ENCODE assay signal across 31 mouse cellular contexts in genomic region chr3:108754541-108754940, GRCm38 (mm10). TPM values are rescaled to one million over a fixed set of nuclear protein-coding genes. Genes with fewer than 3 reads are reported as not detected.
DNase-seq lines count a peak whose midpoint lies in the region; ATAC-seq and TF ChIP-seq lines count a peak whose summit lies in the region.
"Had no signal": no experiment of that assay in that cellular context is flagged by ENCODE, and none has a peak within 500 bp of the region (broad histone marks: within the 10 kb centered on the region; RNA-seq: fewer than 3 reads in every experiment).

No protein-coding gene starts in this region.

- ATAC-seq in liver, postnatal 0 days: no peak
- ATAC-seq in erythroblast, adult 5-6 weeks (replicated peaks; ENCODE audit: low FRiP score, poor library complexity, severe bottlenecking): peak; percentile 40; the same call in 1 of the 2 replicates
- peak; percentile 67 for ATAC-seq in erythroid progenitor cell, adult 5-6 weeks (replicated peaks; ENCODE audit: low FRiP score, poor library complexity, severe bottlenecking)
- ATAC-seq in liver, embryonic 15.5 days (ENCODE audit: insufficient read depth): peak; percentile 53; the same call in 1 of the 2 replicates
- ATAC-seq: forebrain, embryonic 14.5 days; forebrain, postnatal 0 days; hindbrain, postnatal 0 days had no signal

- H3K9me3 ChIP-seq in liver, postnatal 0 days (ENCODE audit: low read length): no peaks in the 10 kb centered on the region
- no peaks in the 10 kb centered on the region for H3K9me3 ChIP-seq in liver, embryonic 15.5 days (replicated peaks)
- H3K9me3 ChIP-seq: embryonic facial prominence, embryonic 12.5 days; embryonic facial prominence, embryonic 15.5 days; heart, embryonic 12.5 days; heart, embryonic 15.5 days had no signal

- WGBS in liver, postnatal 0 days (ENCODE audit: insufficient replicate concordance): 64% methylated on average over 1 of the region's 1 CpGs
- 33% methylated on average over 1 of the region's 1 CpGs for WGBS in liver, embryonic 15.5 days (ENCODE audit: insufficient replicate concordance)

- H3K4me2 ChIP-seq in liver, postnatal 0 days (ENCODE audit: low read depth, low read length): no peak overlapping the region
- H3K4me2 ChIP-seq in liver, embryonic 15.5 days: peak overlapping the region; percentile 52
- H3K4me2 ChIP-seq: embryonic facial prominence, embryonic 12.5 days; embryonic facial prominence, embryonic 15.5 days; heart, embryonic 12.5 days; heart, embryonic 15.5 days; hindbrain, embryonic 14.5 days had no signal

- H3K4me1 ChIP-seq in liver, postnatal 0 days (ENCODE audit: insufficient read depth): peaks cover 18% of the 10 kb centered on the region
- peaks cover 70% of the 10 kb centered on the region for H3K4me1 ChIP-seq in liver, embryonic 15.5 days (replicated peaks)
- H3K4me1 ChIP-seq: heart, embryonic 12.5 days; heart, embryonic 15.5 days had no signal

- peak; percentile 50 for DNase-seq in liver
- DNase-seq in liver, postnatal 0 days: no peak
- no peak for DNase-seq in neural tube, embryonic 10.5 days (ENCODE audit: extremely low spot score, low spot score)
- no peak for DNase-seq in spleen, postnatal 10 days (ENCODE audit: low spot score in 2 of 2)
- DNase-seq: adrenal gland, adult 2 months; adrenal gland, postnatal 14 days; B cell, adult 2 months; cerebellum, adult 11 months; cerebellum, adult 2 months; cerebellum, adult 9-11 months; cerebellum, postnatal 25 days; forebrain, postnatal 0 days; gastrocnemius, adult 2 months; gastrocnemius, postnatal 14 days; heart, adult 18-20 months; heart, postnatal 10 days; heart, postnatal 36 days had no signal

- TF ChIP-seq EP300 in liver, postnatal 0 days (IDR thresholded peaks at IDR 0.05; ENCODE audit: low read depth): no peak

- H3K27ac ChIP-seq in liver, postnatal 0 days (ENCODE audit: low read depth): no peak overlapping the region
- peak overlapping the region; percentile 75 for H3K27ac ChIP-seq in liver, embryonic 15.5 days (replicated peaks)
- H3K27ac ChIP-seq: embryonic facial prominence, embryonic 12.5 days; embryonic facial prominence, embryonic 15.5 days; gastrocnemius, adult 2 months; heart, embryonic 15.5 days; hindbrain, embryonic 14.5 days; hindbrain, postnatal 0 days had no signal

- H3K9ac ChIP-seq in liver, postnatal 0 days (replicated peaks): no peak overlapping the region
- no peak overlapping the region for H3K9ac ChIP-seq in liver, embryonic 15.5 days
- H3K9ac ChIP-seq: embryonic facial prominence, embryonic 12.5 days; embryonic facial prominence, embryonic 15.5 days; forebrain, postnatal 0 days; heart, embryonic 12.5 days; heart, embryonic 15.5 days; hindbrain, embryonic 14.5 days had no signal

- H3K4me3 ChIP-seq in liver, postnatal 0 days (ENCODE audit: low read depth, low read length): no peak overlapping the region
- no peak overlapping the region for H3K4me3 ChIP-seq in liver, embryonic 15.5 days (replicated peaks)
- H3K4me3 ChIP-seq: embryonic facial prominence, embryonic 12.5 days; embryonic facial prominence, embryonic 15.5 days; gastrocnemius, adult 2 months; heart, embryonic 12.5 days; heart, embryonic 15.5 days had no signal

- TF ChIP-seq CTCF in liver, postnatal 0 days (IDR thresholded peaks at IDR 0.05; ENCODE audit: low read depth): no peak

- H3K36me3 ChIP-seq in liver, postnatal 0 days (replicated peaks; ENCODE audit: insufficient read depth, low read length): no peaks in the 10 kb centered on the region
- H3K36me3 ChIP-seq in liver, embryonic 15.5 days (replicated peaks): no peaks in the 10 kb centered on the region
- H3K36me3 ChIP-seq: embryonic facial prominence, embryonic 12.5 days; embryonic facial prominence, embryonic 15.5 days; heart, embryonic 12.5 days; heart, embryonic 15.5 days had no signal

- no peaks in the 10 kb centered on the region for H3K27me3 ChIP-seq in liver, postnatal 0 days (ENCODE audit: insufficient read depth, low read length)
- peaks cover 8% of the 10 kb centered on the region; the same call in 1 of the 2 replicates for H3K27me3 ChIP-seq in liver, embryonic 15.5 days
- H3K27me3 ChIP-seq: embryonic facial prominence, embryonic 12.5 days; embryonic facial prominence, embryonic 15.5 days had no signal

RNA-seq across cellular contexts. Expression of gene Aknad1, which starts 15.1 kb away (rescaled TPM):
- 0.06 and 0.13 TPM in 2 replicates for polyA plus RNA-seq in liver, postnatal 0 days (2015; fragmentation: Nextera tagmentation; extraction: Ambion mirVana)
- total RNA-seq in erythroblast, adult 5-6 weeks (2015; ENCODE audit: low replicate concordance): 1.3 and 6.3 TPM in 2 replicates
- total RNA-seq in erythroblast, adult 5-6 weeks (2017; ENCODE audit: low replicate concordance): 1.6 and 8.6 TPM in 2 replicates
- 0.42 and 1.1 TPM in 2 replicates for total RNA-seq in erythroid progenitor cell, adult 5-6 weeks (2015; ENCODE audit: low replicate concordance)
- total RNA-seq in erythroid progenitor cell, adult 5-6 weeks (2017; ENCODE audit: low replicate concordance): 4.7 TPM in 1 of 2 replicates, not detected in the other
- polyA plus RNA-seq in liver, embryonic 15.5 days (2015; fragmentation: Nextera tagmentation; extraction: Ambion mirVana): 0.52 and 0.54 TPM in 2 replicates
- total RNA-seq: adrenal gland, adult 2 months; adrenal gland, postnatal 14 days; common myeloid progenitor, adult 5-6 weeks; forebrain, postnatal 0 days; heart, adult 18-20 months; heart, postnatal 36 days; hindbrain, postnatal 0 days; MEL had no signal
- polyA plus RNA-seq: adrenal gland, adult 2 months; cerebellum, adult 2 months; forebrain, embryonic 11.5 days; forebrain, embryonic 14.5 days; forebrain, postnatal 0 days; heart, embryonic 12.5 days; heart, embryonic 15.5 days; hindbrain, embryonic 11.5 days; hindbrain, embryonic 14.5 days; hindbrain, postnatal 0 days had no signal

RNA-seq across cellular contexts. Expression of gene Gpsm2, which starts 32.4 kb away (rescaled TPM):
- 18.3 and 21.6 TPM in 2 replicates for polyA plus RNA-seq in liver, postnatal 0 days (2015; fragmentation: Nextera tagmentation; extraction: Ambion mirVana)
- total RNA-seq in erythroblast, adult 5-6 weeks (2015; ENCODE audit: low replicate concordance): 8.2 and 25.0 TPM in 2 replicates
- total RNA-seq in erythroblast, adult 5-6 weeks (2017; ENCODE audit: low replicate concordance): 47.5 and 64.2 TPM in 2 replicates
- 207 and 218 TPM in 2 replicates for total RNA-seq in erythroid progenitor cell, adult 5-6 weeks (2015; ENCODE audit: low replicate concordance)
- 236 and 282 TPM in 2 replicates for total RNA-seq in erythroid progenitor cell, adult 5-6 weeks (2017; ENCODE audit: low replicate concordance)
- polyA plus RNA-seq in liver, embryonic 15.5 days (2015; fragmentation: Nextera tagmentation; extraction: Ambion mirVana): 44.1 and 45.7 TPM in 2 replicates
